15 mouse cellular contexts compared by ENCODE assay signal in the genomic region with DNA sequence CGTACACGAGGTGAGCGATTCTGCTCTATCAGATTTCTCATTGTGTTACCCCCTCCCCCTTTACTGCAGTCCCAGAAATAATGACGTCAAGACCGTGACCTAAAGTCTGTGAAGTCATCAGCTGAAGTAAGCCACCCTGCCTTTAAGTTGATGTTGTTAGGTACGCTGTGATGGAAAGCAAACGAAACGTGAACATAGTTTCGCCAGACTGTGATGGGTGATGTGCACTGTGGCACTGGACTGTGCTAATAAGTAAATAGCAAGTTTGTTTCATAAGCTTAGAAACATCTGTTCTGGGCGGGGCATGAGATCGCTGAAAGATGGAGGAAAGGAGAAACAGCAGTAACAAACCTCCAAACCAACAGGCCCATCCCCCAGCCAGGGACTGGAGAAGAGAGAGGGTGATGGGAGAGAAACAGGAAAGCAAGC.
DNase-seq lines count a peak whose midpoint lies in the region; ATAC-seq lines count a peak whose summit lies in the region.
"Had no signal": no experiment of that assay in that cellular context is flagged by ENCODE, and none has a peak within 500 bp of the region (broad histone marks: within the 10 kb centered on the region; RNA-seq: fewer than 3 reads in every experiment).

No protein-coding gene starts in this region.

- no peak overlapping the region for H3K27ac ChIP-seq in embryonic facial prominence, embryonic 14.5 days (replicated peaks; ENCODE audit: low read depth, low read length)
- H3K27ac ChIP-seq in hindbrain, embryonic 14.5 days, result no peak overlapping the region
- H3K27ac ChIP-seq: forebrain, embryonic 10.5 days; heart, embryonic 13.5 days; midbrain, embryonic 12.5 days had no signal

- H3K36me3 ChIP-seq in embryonic facial prominence, embryonic 14.5 days (ENCODE audit: control insufficient read depth, insufficient read depth, low read length), result no peaks in the 10 kb centered on the region
- H3K36me3 ChIP-seq in splenic B cell, adult 2 months (ENCODE audit: control insufficient read depth, insufficient read depth, low read length, poor library complexity, severe bottlenecking), result no peaks in the 10 kb centered on the region
- no peaks in the 10 kb centered on the region for H3K36me3 ChIP-seq in hindbrain, embryonic 14.5 days (replicated peaks; ENCODE audit: control insufficient read depth, insufficient read depth)
- H3K36me3 ChIP-seq: forebrain, embryonic 10.5 days; heart, embryonic 13.5 days; midbrain, embryonic 12.5 days had no signal

- ATAC-seq in embryonic facial prominence, embryonic 14.5 days (ENCODE audit: low read depth), result no peak
- ATAC-seq in hindbrain, embryonic 14.5 days (ENCODE audit: low FRiP score), result no peak

- DNase-seq in embryo, embryonic 10.5 days (ENCODE audit: low spot score), result peak; percentile 19
- DNase-seq in embryo, embryonic 10 days (ENCODE audit: low spot score), result no peak
- peak; percentile 25 for DNase-seq in thymus, postnatal 4 days
- no peak for DNase-seq in thymus, postnatal 25 days
- peak; percentile 43 for DNase-seq in embryonic facial prominence, embryonic 14.5 days (ENCODE audit: low spot score)
- peak; percentile 78 for DNase-seq in splenic B cell, adult 2 months (ENCODE audit: low read depth, low spot score)
- no peak for DNase-seq in cerebellum, adult 11-12 months
- no peak for DNase-seq in hindbrain, embryonic 14.5 days (ENCODE audit: low spot score)
- DNase-seq: cerebellum, adult 11 months; kidney, adult 9 months; lung, adult 2 months; thymus, adult 18-20 months had no signal

- peak overlapping the region; percentile 12; the same call in 1 of the 2 replicates for H3K4me2 ChIP-seq in embryonic facial prominence, embryonic 14.5 days (ENCODE audit: low read depth, low read length)
- no peak overlapping the region for H3K4me2 ChIP-seq in hindbrain, embryonic 14.5 days (replicated peaks)
- H3K4me2 ChIP-seq: heart, embryonic 13.5 days; midbrain, embryonic 12.5 days had no signal

- 48% methylated on average over 11 of the region's 11 CpGs for WGBS in embryonic facial prominence, embryonic 14.5 days
- WGBS in hindbrain, embryonic 14.5 days, result 72% methylated on average over 11 of the region's 11 CpGs

- H3K9ac ChIP-seq in embryonic facial prominence, embryonic 14.5 days (ENCODE audit: low read depth, low read length), result no peak overlapping the region
- no peak overlapping the region for H3K9ac ChIP-seq in hindbrain, embryonic 14.5 days
- H3K9ac ChIP-seq: midbrain, embryonic 12.5 days had no signal

- H3K4me3 ChIP-seq in embryonic facial prominence, embryonic 14.5 days (ENCODE audit: low read depth, low read length), result no peak overlapping the region
- H3K4me3 ChIP-seq in hindbrain, embryonic 14.5 days (replicated peaks; ENCODE audit: low read length), result no peak overlapping the region
- H3K4me3 ChIP-seq: forebrain, embryonic 10.5 days; heart, embryonic 13.5 days; midbrain, embryonic 12.5 days had no signal

- H3K9me3 ChIP-seq in embryonic facial prominence, embryonic 14.5 days (ENCODE audit: control insufficient read depth, low read length), result no peaks in the 10 kb centered on the region
- no peaks in the 10 kb centered on the region; the same call in 1 of the 2 replicates for H3K9me3 ChIP-seq in hindbrain, embryonic 14.5 days (ENCODE audit: control insufficient read depth, low read length)
- H3K9me3 ChIP-seq: forebrain, embryonic 10.5 days; heart, embryonic 13.5 days; midbrain, embryonic 12.5 days had no signal

- peaks cover 12% of the 10 kb centered on the region; the same call in 1 of the 2 replicates for H3K4me1 ChIP-seq in embryonic facial prominence, embryonic 14.5 days (ENCODE audit: control insufficient read depth, insufficient read depth, low read length)
- H3K4me1 ChIP-seq in hindbrain, embryonic 14.5 days (replicated peaks; ENCODE audit: control insufficient read depth, insufficient read depth, low read length), result no peaks in the 10 kb centered on the region; the same call in 1 of the 2 replicates

- H3K27me3 ChIP-seq in embryonic facial prominence, embryonic 14.5 days (replicated peaks; ENCODE audit: control insufficient read depth, insufficient read depth, low read length), result no peaks in the 10 kb centered on the region
- no peaks in the 10 kb centered on the region for H3K27me3 ChIP-seq in splenic B cell, adult 2 months (ENCODE audit: control insufficient read depth, insufficient read depth, low read length, poor library complexity, severe bottlenecking)
- no peaks in the 10 kb centered on the region for H3K27me3 ChIP-seq in hindbrain, embryonic 14.5 days (ENCODE audit: control insufficient read depth, insufficient read depth, low read length)
- H3K27me3 ChIP-seq: heart, embryonic 13.5 days; midbrain, embryonic 12.5 days had no signal

Comparison
In these comparisons a context has a peak if more than half of its experiments do, and no peak if none do; other contexts are left out.
1. DNase-seq: peak in embryo, embryonic 10.5 days (single experiment), thymus, postnatal 4 days (single experiment), embryonic facial prominence, embryonic 14.5 days (single experiment) and splenic B cell, adult 2 months (single experiment); none in embryo, embryonic 10 days (single experiment), thymus, postnatal 25 days (single experiment), cerebellum, adult 11-12 months (single experiment) and hindbrain, embryonic 14.5 days (single experiment).